Mouse (Mus musculus) thymus, postnatal 36 days (tissue): ENCODE data around the gene Noct.
A peak's percentile ranks its signal among the peaks of the same experiment; 100 is the strongest.

ENCODE experiments used
- DNase-seq, 2 experiments: peaks; one replicate each; pipeline ENCODE4 v3.0.0; 2022; ENCODE audit warnings: mixed read lengths in 2 of 2

Gene Noct

DNA sequence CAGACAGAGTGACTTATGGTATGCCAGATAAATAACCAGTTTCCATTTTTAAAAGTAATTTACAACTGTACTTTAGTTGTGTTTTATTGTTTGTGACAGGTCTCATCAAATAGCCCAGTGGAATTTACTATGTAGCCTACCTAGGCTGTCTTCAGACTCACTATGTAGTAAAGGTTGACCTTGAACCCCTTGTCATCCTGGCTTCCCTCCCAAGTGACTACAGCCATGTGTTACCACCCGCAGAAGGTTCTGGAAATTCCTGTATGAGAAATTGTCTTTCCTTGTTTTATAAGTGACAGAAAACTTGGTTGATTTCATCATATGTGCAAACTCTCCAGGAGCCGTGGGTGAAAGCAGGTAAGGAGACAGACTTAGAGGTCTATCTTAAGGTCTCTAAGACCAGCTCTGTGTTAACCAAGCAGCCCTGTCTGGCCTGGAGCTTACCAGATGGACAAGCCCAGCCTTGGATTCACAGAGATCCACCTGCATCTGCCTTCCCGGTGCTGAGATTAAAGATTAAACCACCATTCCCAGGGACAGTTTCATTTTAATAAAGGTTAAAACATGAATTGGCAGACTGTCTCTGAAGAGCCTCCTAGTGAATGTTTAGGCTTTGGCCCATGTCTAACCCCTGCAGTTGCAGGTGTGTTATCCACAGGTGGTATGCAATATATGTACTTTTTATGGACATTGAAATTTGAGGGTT, 8.1 kb downstream of the Noct start:
- no peak for DNase-seq

DNA sequence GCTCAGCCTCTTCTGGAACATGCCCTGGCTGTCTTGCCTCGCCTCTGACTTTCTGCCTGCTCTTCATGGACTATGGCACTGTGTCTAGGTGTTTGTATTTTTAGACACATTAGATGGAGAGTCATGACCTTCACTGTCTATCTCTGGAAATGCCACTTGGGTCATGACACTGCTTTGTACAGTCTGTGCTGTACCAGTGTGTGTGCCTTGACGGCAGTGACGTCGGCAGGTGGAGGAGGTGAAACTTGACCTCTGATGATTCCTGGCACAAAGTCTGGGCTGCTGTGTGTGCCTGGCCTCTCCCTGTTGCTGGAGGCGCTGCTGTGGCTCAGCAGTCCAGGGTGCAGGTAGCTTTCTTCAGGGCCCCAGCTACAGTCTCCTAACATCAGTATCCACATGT, 9.2 kb downstream of the Noct start:
- no peak for DNase-seq

- DNase-seq, result peak; percentile 80 to 82
These were observed 9.9 kb downstream of the Noct start for GRCm38 (mm10) chr3:51233918-51234751.

- DNase-seq, result no peak
These were observed 10.5 kb downstream of the Noct start for GRCm38 (mm10) chr3:51234752-51235055.

GRCm38 (mm10) chr3:51238515-51238914, 14.3 kb downstream of the Noct start:
- no peak for DNase-seq

DNA sequence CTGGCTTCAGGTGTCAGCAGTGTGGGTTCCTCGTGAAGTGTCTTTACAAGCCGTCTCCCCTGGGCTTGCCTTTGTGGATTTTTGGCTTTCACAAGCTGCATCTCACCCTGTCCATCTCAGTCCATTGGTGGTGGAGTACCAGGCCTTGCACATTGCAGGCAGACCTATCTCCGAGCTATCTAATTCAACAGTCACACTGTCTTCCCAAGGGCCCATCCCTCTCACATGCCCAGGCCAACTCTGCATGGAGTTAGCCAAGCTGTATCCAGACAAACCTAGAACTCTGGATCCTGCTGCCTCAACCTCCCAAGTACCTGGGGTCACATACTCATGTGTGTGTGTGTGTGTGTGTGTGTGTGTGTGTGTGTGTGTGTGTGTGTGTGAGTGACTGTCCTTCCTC, 15.3 kb downstream of the Noct start:
- DNase-seq, result no peak

DNA sequence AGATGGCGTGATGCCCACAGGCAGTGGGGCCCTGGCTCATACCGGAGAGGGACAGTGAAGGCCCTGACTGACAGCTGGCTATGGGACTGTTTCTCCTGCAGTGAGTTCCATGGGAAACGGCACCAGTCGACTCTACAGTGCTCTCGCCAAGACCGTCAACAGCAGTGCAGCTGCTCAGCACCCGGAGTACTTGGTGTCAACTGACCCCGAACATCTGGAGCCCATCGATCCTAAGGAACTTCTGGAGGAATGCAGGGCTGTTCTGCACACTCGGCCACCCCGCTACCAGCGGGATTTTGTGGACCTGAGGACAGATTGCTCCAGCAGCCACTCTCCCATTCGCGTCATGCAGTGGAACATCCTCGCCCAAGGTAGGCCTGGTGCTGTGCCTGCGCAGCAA, 23.5 kb downstream of the Noct start:
- DNase-seq, result no peak

DNA sequence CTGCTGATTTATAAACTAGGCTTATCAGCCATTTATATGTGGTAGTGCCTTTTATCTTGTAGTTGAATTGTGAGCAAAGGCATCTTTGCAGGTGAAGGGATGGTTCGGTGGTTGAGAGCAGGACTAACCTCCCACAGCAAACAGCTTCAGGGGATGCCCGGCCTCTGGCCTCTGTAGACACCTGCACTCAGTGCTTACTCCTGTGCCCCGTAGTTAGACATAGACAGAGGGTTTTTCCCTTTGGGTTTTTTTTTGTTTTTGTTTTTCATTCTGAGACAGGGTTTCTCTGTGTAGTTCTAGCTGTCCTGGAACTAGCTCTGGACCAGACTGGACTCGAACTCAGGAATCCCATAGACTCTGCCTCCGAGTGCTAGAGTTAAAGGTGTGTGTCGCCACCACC, 24.4 kb downstream of the Noct start:
- no peak for DNase-seq

GRCm38 (mm10) chr3:51249460-51249859, 25.2 kb downstream of the Noct start:
- DNase-seq, result no peak

DNA sequence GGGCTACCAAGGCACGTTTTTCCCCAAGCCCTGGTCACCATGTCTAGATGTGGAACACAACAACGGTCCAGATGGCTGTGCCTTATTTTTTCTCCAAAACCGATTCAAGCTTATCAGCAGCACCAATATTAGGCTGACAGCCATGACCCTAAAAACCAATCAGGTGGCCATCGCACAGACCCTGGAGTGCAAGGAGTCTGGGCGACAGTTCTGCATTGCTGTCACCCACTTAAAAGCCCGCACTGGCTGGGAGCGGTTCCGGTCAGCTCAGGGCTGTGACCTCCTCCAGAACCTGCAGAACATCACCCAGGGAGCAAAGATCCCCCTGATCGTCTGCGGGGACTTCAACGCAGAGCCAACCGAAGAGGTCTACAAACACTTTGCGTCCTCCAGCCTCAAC, 25.6 kb downstream of the Noct start:
- DNase-seq, result no peak

- DNase-seq, result no peak
These were observed 26.8 kb downstream of the Noct start for GRCm38 (mm10) chr3:51251057-51251456.

DNA sequence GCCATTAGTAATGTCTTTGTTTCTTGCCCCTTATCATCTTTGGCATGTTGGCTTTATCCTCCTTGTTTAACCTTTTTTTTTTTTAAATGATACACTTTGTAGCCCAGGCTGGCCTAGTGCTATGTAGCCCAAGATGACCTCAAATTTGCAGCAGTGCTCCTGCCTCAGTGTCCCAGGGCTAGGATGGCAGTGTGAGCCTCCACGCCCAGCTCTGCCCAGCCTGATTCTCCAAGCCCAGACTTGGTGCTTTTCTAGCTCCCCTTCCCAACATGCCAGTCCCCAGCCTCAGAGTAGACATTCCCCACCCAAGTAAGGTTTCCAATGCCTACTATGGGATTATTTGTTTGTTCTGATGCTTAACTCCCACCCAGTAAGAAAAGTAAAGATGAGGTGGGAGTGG, 28.0 kb downstream of the Noct start:
- DNase-seq, result no peak

GRCm38 (mm10) chr3:51252689-51253402, 28.6 kb downstream of the Noct start:
- DNase-seq, result no peak

- no peak for DNase-seq
These were observed 30.5 kb downstream of the Noct start for GRCm38 (mm10) chr3:51254784-51255183.

DNA sequence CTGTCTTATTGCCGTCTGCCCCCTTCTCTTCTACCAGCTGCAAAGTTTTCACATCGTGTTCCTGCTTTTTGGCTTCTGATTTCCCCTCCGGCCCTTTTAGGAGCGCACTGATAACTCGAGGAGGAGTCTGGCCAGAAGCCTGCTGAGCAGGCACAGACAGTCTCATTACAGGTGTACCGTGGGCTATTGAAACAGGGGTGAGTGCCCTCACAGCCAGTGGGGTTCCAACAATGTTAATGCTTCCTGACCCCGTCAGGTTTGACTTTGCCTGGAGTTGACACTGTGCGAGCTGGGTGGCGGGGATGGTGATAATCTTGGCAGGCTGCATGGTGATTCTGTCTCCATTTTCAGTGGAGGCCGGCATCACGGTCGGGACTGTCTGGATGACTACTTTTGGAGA, 32.2 kb downstream of the Noct start:
- DNase-seq, result no peak

DNA sequence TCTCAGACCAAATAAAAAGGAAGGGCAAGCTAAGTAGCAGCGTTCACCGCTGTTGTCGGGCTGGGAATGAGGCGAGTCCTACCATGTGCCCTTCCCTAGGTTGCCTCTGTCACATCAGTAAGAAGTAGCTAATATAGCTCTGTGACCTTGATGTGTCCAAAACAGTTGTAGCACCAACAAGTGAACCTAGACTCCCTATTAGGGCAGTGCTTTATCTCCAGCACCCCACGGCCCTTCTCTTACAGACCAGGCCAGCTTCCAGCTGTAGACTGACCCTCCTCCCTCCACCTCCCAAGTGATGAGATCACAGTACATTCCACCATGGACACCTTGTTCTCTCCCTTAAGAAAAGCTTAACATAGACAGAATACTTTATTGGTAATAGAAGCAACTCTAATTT, 33.8 kb downstream of the Noct start:
- DNase-seq, result no peak

- DNase-seq, result no peak
These were observed 38.7 kb downstream of the Noct start for GRCm38 (mm10) chr3:51262942-51263341.

GRCm38 (mm10) chr3:51268434-51268833, 44.2 kb downstream of the Noct start:
- DNase-seq, result no peak

- no peak for DNase-seq
These were observed 46.0 kb downstream of the Noct start for GRCm38 (mm10) chr3:51270069-51270817.

- peak; percentile 98 to 100 for DNase-seq
These were observed 51.7 kb downstream of the Noct start for GRCm38 (mm10) chr3:51275956-51276398.

- peak in 1 of 2 experiments; percentile 75 for DNase-seq
These were observed 52.3 kb downstream of the Noct start for GRCm38 (mm10) chr3:51276421-51277111.
